Mouse (Mus musculus) c-Kit-positive CD71-positive TER-119-negative erythroid progenitor cells, embryonic 14.5 days (primary cell): ENCODE results near the gene Mau2.
"Not testable (repeated sequence)": the region's sequence is repeated elsewhere in the genome, so short reads cannot be mapped to it uniquely, and the experiment has no call there.

Experiments
- DNase-seq: peaks from one replicate; pipeline ENCODE4 v3.0.0-alpha.2; 2013; ENCODE audit warnings: low read depth

The Mau2 gene

GRCm38 (mm10) chr8:70042583-70043455 lies at the start of gene Mau2, which contains the start of gene Sugp1:
Mau2 (minus strand) TSS chr8:70042734.
Sugp1 (plus strand) TSS chr8:70042813.
- peak; percentile 96 for DNase-seq

GRCm38 (mm10) chr8:70089296-70089960 lies 46.9 kb upstream of the Mau2 start:
- DNase-seq: no peak

- no peak for DNase-seq
Observed at GRCm38 (mm10) chr8:70087836-70088650, 45.5 kb upstream of the Mau2 start.

GRCm38 (mm10) chr8:70087237-70087636 lies 44.7 kb upstream of the Mau2 start:
- no peak for DNase-seq

- no peak for DNase-seq
Observed at GRCm38 (mm10) chr8:70086151-70086550, 43.6 kb upstream of the Mau2 start.

GRCm38 (mm10) chr8:70084191-70085065 lies 41.9 kb upstream of the Mau2 start:
- no peak for DNase-seq

- no peak for DNase-seq
Observed at GRCm38 (mm10) chr8:70083285-70083684, 40.8 kb upstream of the Mau2 start, which contains the start of gene Hapln4. Hapln4 (plus strand) TSS chr8:70083457.

- no peak for DNase-seq
Observed at GRCm38 (mm10) chr8:70081976-70082375, 39.4 kb upstream of the Mau2 start.

- DNase-seq: no peak
Observed at GRCm38 (mm10) chr8:70073682-70074081, 31.1 kb upstream of the Mau2 start.

- DNase-seq: no peak
Observed at GRCm38 (mm10) chr8:70073120-70073519, 30.6 kb upstream of the Mau2 start.

- peak; percentile 27 for DNase-seq
Observed at GRCm38 (mm10) chr8:70072441-70073069, 30.0 kb upstream of the Mau2 start, which contains the start of gene Tm6sf2. Tm6sf2 (plus strand) TSS chr8:70072924.

- DNase-seq: no peak
Observed at GRCm38 (mm10) chr8:70071836-70072440, 29.4 kb upstream of the Mau2 start.

- DNase-seq: no peak
Observed at GRCm38 (mm10) chr8:70057721-70058120, 15.2 kb upstream of the Mau2 start.

GRCm38 (mm10) chr8:70050434-70050833 lies 7.9 kb upstream of the Mau2 start:
- not testable (repeated sequence) for DNase-seq

- DNase-seq: no peak
Observed at GRCm38 (mm10) chr8:70049662-70050061, 7.1 kb upstream of the Mau2 start.

GRCm38 (mm10) chr8:70043996-70044395 lies 1.5 kb upstream of the Mau2 start:
- DNase-seq: no peak

GRCm38 (mm10) chr8:70041885-70042546 lies 518 bp downstream of the Mau2 start:
- no peak for DNase-seq

- DNase-seq: no peak
Observed at GRCm38 (mm10) chr8:70037994-70038393, 4.5 kb downstream of the Mau2 start.

- DNase-seq: no peak
Observed at GRCm38 (mm10) chr8:70030255-70030654, 12.3 kb downstream of the Mau2 start.

- DNase-seq: no peak
Observed at GRCm38 (mm10) chr8:70026151-70026550, 16.4 kb downstream of the Mau2 start.
